Mouse (Mus musculus) right cerebral cortex, adult 18-20 months (tissue): ENCODE data around the gene Mat2a.
"Not testable (repeated sequence)": the region's sequence is repeated elsewhere in the genome, so short reads cannot be mapped to it uniquely, and the experiment has no call there.

Source experiments
- DNase-seq: peaks from one replicate; pipeline ENCODE4 v3.0.0; 2022; ENCODE audit warnings: mixed read lengths

The Mat2a gene

GRCm38 (mm10) chr6:72439355-72440185, at the start of gene Mat2a:
TSS of gene Mat2a (minus strand) at chr6:72439558.
- peak; percentile 96 for DNase-seq

DNA sequence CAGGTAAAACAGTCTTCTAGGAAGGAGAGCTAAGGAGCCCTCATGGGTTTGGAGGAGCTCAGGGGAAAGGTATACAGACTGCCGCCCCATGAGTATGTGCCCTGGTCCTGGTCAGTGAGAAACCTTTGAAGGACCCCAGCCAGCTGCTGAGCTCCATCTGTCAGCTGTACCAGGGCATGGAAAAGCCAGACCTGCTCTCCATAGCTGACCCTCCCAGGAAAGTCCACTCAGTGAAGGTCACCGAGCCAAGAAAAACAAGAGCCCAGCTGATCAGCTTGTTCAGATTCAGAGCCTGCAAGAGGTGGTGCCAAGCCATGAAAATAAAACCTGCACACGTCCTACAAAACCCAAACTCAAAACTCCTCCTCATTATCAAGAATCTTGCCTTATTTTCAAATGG, 49.5 kb upstream of the Mat2a start:
- DNase-seq, result no peak

DNA sequence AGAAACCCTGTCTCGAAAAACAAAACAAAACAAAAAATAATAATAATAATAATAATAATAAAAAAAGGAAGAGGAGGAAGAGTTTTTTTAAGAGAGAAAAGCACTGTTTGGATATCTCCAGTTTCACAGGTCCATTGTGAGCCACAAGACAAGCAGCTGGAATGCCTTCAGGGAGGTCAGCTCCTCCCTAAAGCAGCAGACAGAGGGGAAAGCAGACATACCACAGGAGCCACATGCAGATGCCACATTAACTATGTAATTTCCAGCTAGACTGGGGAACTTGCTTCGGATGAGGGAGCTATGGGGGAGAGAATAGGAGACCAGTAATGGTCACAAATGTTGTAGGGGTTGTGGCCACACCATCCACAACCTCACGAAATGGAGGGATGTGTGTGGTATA, 47.9 kb upstream of the Mat2a start:
- no peak for DNase-seq

- DNase-seq, result no peak
Observed at GRCm38 (mm10) chr6:72486307-72486706, 46.9 kb upstream of the Mat2a start.

DNA sequence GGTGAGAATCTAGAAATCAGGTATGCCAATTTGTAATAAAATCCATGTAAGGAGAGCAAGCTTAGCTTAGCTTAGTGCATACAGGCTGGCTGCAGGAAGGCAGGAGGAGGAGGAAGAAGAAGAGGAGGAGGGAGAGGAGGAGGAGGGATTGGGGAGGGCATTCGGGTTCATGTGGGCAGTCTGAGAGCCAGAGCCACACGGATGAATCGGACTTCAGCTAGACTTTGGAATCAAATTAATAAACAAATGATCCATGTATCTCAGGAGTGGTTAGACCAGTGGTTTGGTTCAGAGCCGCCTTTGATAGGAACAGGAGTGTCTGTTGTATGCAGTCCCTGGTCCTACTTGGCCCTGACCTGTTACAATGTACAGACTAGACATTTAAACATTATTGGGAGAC, 45.5 kb upstream of the Mat2a start:
- no peak for DNase-seq

DNA sequence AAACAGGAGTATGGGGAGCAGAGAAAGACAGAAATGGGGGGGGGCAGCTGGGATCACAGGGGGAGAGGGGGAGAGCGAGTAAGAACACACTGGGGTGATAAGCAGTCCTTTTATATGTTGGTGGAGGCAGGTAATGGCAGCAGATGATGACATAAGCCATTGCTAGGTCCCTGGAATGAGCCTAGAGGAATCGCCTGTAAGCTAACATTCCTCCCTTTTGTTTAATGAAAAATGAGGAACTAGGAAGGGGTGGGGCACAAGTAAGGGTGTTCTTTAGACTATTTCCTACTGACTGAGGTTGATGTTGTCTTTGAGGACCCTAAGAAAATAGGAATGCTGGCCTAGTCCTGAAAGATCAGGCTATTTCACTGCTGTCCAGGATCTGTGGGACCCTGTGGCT, 42.8 kb upstream of the Mat2a start:
- DNase-seq, result no peak

- DNase-seq, result no peak
Observed at GRCm38 (mm10) chr6:72480422-72480702, 41.0 kb upstream of the Mat2a start.

DNA sequence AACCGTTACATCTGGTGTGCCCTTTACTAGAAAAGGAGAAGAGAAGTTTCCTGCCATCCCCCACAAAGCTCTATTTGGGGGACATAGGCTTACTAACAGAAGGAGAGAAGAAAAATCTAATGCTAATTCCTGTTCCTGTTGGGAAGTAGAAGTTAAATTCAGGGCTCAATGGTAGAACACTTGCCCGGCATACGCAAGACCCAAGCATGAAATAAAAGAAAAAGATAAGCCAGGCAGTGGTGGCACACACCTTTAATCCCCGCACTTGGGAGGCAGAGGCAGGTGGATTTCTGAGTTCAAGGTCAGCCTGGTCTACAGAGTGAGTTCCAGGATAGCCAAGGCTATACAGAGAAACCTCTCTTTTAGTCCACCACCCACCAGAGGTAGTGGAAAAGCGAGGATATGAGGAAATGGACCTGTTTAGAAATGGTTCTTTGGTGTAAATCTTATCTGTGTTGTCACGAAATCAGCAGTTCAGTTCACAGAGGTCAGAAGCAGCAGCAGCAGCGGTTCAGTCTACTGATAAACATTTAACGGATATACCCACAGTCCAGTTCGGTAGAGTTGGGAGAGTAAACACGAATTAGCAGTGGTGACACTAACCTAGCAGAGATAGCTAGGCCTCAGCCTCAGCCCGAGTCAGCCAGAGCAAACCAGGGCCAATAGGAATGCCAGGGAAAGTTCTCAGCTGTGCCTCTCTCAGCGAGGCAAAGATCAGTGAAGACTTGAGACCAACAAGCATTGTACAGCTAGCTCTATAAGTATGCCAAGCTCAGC, 40.5 kb upstream of the Mat2a start:
- DNase-seq, result no peak

- not testable (repeated sequence) for DNase-seq
Observed at GRCm38 (mm10) chr6:72478691-72479090, 39.3 kb upstream of the Mat2a start.

DNA sequence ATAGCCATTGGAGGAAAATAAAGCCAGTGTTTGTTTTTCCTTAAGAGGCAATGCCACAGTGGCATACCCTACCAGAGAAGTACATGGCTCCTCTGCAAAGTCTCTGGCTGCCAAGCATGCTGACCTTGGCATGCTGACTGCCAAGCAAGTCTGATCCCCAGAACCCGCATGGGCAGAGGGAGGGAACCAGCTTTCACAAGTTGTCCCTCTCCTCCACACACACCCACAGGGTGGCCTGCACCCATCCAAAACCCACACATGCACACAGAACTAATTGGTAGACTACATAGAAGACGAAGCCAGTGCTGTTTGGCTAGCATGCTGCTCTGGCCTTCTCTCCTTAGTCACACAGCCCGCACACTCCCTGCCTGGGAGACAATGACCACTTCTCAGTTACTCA, 38.3 kb upstream of the Mat2a start:
- no peak for DNase-seq

DNA sequence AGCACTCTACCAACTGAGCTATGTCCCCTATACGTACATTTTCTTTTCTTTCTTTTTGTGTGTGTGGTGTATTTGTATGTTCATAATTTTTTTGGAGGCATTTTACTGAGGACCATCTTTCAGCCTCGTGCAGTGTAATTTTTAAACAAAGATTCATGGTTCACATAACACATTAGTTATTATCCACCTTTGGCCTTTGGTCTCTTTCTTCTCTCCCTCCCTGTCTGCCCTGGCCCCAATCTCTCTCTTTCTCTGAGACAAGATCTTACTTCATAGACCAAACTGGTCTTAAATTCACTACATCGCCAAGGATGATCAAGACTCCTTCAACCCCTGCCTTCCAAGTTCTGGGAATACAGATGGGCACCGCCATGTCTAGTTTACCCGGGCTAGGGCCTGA, 37.5 kb upstream of the Mat2a start:
- no peak for DNase-seq

GRCm38 (mm10) chr6:72475221-72475985, 36.0 kb upstream of the Mat2a start:
- DNase-seq, result peak; percentile 46

- DNase-seq, result no peak
Observed at GRCm38 (mm10) chr6:72473264-72474041, 34.1 kb upstream of the Mat2a start.

DNA sequence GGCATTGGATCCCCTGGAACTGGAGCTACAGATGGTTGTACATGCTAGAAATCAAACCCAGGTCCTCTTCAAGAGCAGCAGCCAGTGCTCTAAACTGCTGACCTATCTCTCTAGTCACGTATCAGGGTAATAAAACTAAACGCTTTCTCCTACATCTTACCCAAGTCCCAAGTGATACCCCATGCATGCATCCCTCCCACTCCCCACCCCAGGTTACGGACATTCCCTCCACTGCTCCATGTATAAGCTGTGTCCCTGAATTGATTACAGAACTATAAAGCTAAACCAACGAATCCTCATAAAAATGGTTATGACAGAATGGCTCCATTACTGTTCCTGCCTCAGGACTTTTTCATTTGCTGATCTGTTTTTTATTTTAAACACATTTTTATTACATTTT, 26.8 kb upstream of the Mat2a start:
- DNase-seq, result no peak

- DNase-seq, result no peak
Observed at GRCm38 (mm10) chr6:72465361-72466157, 26.2 kb upstream of the Mat2a start.

GRCm38 (mm10) chr6:72462550-72463257, 23.3 kb upstream of the Mat2a start:
- DNase-seq, result not testable (repeated sequence)

DNA sequence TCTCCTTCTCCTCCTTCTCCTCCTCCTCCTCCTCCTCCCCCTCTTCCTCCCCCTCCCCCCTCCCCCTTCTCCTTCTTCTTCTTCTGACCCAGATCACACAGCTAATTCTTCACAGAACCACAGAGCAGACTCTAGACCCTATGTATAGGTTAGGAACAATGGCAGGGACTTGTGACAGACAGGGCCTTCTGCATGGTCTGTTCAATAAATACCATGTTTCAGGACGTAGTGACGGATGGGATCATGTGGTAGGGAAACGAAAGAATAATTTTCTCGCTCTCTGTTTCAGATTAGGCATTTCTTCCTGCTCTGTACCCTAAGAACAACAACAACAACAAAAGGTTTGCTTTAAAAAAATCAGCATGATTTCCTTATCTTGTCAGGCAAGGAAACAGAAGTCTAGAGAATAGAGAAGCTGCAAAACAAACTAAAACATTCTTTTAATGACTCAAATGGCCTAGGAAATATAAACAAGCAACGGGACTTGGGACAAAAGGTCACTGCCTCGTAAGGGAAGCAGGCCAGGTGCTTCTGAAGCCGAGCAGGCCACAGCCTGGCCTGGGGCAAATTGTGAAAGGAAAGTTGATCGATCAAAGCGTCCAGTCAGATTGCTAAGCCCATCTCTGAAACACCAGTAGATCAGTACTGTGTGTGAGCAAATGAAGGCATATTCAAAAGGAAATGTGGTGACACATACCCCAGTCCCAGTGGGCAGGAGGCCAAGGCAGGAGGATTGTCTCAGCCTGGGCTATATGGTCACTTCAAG, 20.9 kb upstream of the Mat2a start:
- DNase-seq, result no peak

- DNase-seq, result no peak
Observed at GRCm38 (mm10) chr6:72458921-72459320, 19.6 kb upstream of the Mat2a start.

GRCm38 (mm10) chr6:72458418-72458817, 19.1 kb upstream of the Mat2a start:
- DNase-seq, result no peak

DNA sequence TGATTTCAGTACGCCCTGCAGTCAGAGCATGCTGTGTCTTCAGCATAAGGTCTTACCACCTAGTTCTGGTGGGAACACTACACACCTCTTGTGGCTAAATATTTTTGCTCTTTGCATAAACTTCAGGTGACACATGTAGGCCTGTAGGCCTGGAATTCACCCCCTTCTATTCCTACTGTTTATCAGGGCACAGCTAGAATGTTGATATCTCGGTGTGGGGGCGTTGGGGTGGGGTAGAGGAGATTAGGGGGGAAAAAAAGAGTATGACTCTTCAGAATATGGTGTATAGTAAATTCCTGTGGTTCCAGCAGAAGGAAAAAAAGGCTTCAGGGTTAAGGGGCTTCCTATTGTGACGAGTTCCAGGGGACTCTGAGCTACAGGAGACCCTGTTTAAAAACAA, 17.2 kb upstream of the Mat2a start:
- no peak for DNase-seq
